Mouse (Mus musculus) midbrain, postnatal 0 days (tissue): Measurements from ENCODE around the gene Dnm3. TPM values are rescaled to one million over a fixed set of nuclear protein-coding genes. Genes with fewer than 3 reads are reported as not detected.

ENCODE experiments used
- ATAC-seq: fragments of 200-750 bp; cut with Nextera tagmentation; 2 replicates; pipeline ENCODE4 v1.8.0; 2017; ENCODE audit warnings: moderate number of reproducible peaks, mild to moderate bottlenecking, moderate TSS enrichment, moderate library complexity; ENCODE audit not compliant: low FRiP score
- DNase-seq: peaks from one replicate; pipeline ENCODE4 v3.0.0-alpha.2; 2015; ENCODE audit warnings: low spot score
- H3K27ac ChIP-seq: fragments of 300-500 bp; sonication (generic); 2 replicates; pipeline ENCODE4 v1.5.1; 2014; ENCODE audit warnings: low read depth, mild to moderate bottlenecking, low read length, mixed read lengths
- H3K27me3 ChIP-seq: fragments of 300-500 bp; sonication (generic); 2 replicates; pipeline ENCODE4 v1.6.1; 2014; ENCODE audit warnings: low read length, control low read depth, mixed read lengths; ENCODE audit not compliant: insufficient read depth
- H3K36me3 ChIP-seq: fragments of 300-500 bp; sonication (generic); 2 replicates; pipeline ENCODE4 v1.6.1; 2014; ENCODE audit warnings: low read length, control low read depth, mixed read lengths; ENCODE audit not compliant: insufficient read depth
- H3K4me1 ChIP-seq: fragments of 300-500 bp; sonication (generic); 2 replicates; pipeline ENCODE4 v1.6.1; 2014; ENCODE audit warnings: mild to moderate bottlenecking, control low read depth, antibody characterized with exemption, low read length, mixed read lengths; ENCODE audit not compliant: insufficient read depth
- H3K4me2 ChIP-seq: fragments of 300-500 bp; sonication (generic); 2 replicates; pipeline ENCODE4 v1.6.1; 2014; ENCODE audit warnings: low read depth, mild to moderate bottlenecking, low read length, mixed read lengths; ENCODE audit not compliant: poor library complexity, severe bottlenecking
- H3K4me3 ChIP-seq: fragments of 300-500 bp; sonication (generic); 2 replicates; pipeline ENCODE4 v1.5.1; 2014; ENCODE audit warnings: low read depth, mild to moderate bottlenecking, low read length, moderate library complexity
- H3K9ac ChIP-seq: fragments of 300-500 bp; sonication (generic); replicated peaks from 2 replicates; pipeline ENCODE4 v1.6.1; 2014; ENCODE audit warnings: mild to moderate bottlenecking, low read length, moderate library complexity, mixed read lengths; ENCODE audit not compliant: poor library complexity, severe bottlenecking
- H3K9me3 ChIP-seq: fragments of 300-500 bp; sonication (generic); 2 replicates; pipeline ENCODE4 v1.6.1; 2016; ENCODE audit warnings: low read length, control low read depth
- CTCF ChIP-seq: IDR thresholded peaks from 2 replicates; pipeline ENCODE4 v1.5.1; 2016; ENCODE audit warnings: antibody characterized with exemption, mild to moderate bottlenecking
- WGBS: fragments of 180-500 bp; shearing (Covaris S2); extraction: QIAGEN DNeasy Blood & Tissue Kit; methylation state at CpG from one replicate; pipeline ENCODE4 v1.1.7; 2014; 5-methylcytosine and 5-hydroxymethylcytosine counted together
- polyA plus RNA-seq: library from polyadenylated mRNA; unstranded; fragments of >200 nt; fragmentation: Nextera tagmentation; extraction: Ambion mirVana; gene quantifications from 2 replicates; pipeline ENCODE4 v1.2.1, GENCODE M21; 2015
- total RNA-seq: library from RNA; depleted of rRNA; stranded (reverse); fragments of >200 nt; gene quantifications from 2 replicates; pipeline ENCODE4 v1.2.3, GENCODE M21; 2014

Dnm3 gene
- total and polyA plus RNA-seq, 2 experiments from 2014 or later = 67.0 to 88.5 TPM

- H3K4me2 ChIP-seq = no peak overlapping the region
- no peak overlapping the region for H3K4me3 ChIP-seq
- ATAC-seq (no peak), DNase-seq (no peak)
- no peak overlapping the region for H3K9ac ChIP-seq
- no peaks in the 10 kb centered on the region; the same call in 1 of the 2 replicates for H3K36me3 ChIP-seq
- H3K4me1 ChIP-seq = no peaks in the 10 kb centered on the region
- H3K27me3 ChIP-seq = no peaks in the 10 kb centered on the region
- no peak for TF ChIP-seq CTCF
- 82% methylated on average over 5 of the region's 5 CpGs for WGBS
- H3K9me3 ChIP-seq = no peaks in the 10 kb centered on the region
- H3K27ac ChIP-seq = no peak overlapping the region
These were observed 121.4 kb downstream of the Dnm3 start for GRCm38 (mm10) chr1:162356481-162356880.

DNA sequence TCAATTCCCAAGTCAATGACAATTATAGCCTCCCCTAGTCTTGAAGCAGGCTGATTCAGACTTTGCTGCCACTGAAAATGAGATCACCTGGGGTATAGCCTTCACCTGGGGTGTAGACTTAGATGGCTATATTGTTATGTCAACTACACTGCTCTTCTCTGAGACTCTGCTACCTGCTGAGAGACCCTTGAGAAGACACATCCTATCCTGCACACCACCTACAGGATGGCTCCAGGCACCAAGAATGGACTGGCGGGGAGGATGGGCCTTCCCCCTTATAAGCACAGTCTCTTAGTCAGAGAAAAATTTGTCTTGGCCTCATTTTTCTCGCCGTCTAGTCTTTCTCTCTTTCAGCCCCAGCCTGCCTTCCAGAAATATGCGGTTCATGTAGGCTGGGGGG is 123.1 kb downstream of the Dnm3 start:
- ATAC-seq = no peak
- H3K9ac ChIP-seq = no peak overlapping the region
- no peak for DNase-seq
- no peak for TF ChIP-seq CTCF
- H3K9me3 ChIP-seq = no peaks in the 10 kb centered on the region
- no peak overlapping the region for H3K4me3 ChIP-seq
- no peaks in the 10 kb centered on the region for H3K27me3 ChIP-seq
- 79% methylated on average over 4 of the region's 4 CpGs for WGBS
- H3K4me1 ChIP-seq = no peaks in the 10 kb centered on the region
- H3K27ac ChIP-seq = no peak overlapping the region
- H3K4me2 ChIP-seq = no peak overlapping the region
- no peaks in the 10 kb centered on the region; the same call in 1 of the 2 replicates for H3K36me3 ChIP-seq

GRCm38 (mm10) chr1:162353831-162354230 is 124.0 kb downstream of the Dnm3 start:
- no peaks in the 10 kb centered on the region; the same call in 1 of the 2 replicates for H3K36me3 ChIP-seq
- no peak for TF ChIP-seq CTCF
- WGBS = 78% methylated on average over 4 of the region's 4 CpGs
- H3K4me1 ChIP-seq = no peaks in the 10 kb centered on the region
- no peaks in the 10 kb centered on the region for H3K27me3 ChIP-seq
- no peak overlapping the region for H3K9ac ChIP-seq
- DNase-seq (no peak), ATAC-seq (no peak)
- H3K9me3 ChIP-seq = no peaks in the 10 kb centered on the region
- H3K4me3 ChIP-seq = no peak overlapping the region
- H3K4me2 ChIP-seq = no peak overlapping the region
- H3K27ac ChIP-seq = no peak overlapping the region

DNA sequence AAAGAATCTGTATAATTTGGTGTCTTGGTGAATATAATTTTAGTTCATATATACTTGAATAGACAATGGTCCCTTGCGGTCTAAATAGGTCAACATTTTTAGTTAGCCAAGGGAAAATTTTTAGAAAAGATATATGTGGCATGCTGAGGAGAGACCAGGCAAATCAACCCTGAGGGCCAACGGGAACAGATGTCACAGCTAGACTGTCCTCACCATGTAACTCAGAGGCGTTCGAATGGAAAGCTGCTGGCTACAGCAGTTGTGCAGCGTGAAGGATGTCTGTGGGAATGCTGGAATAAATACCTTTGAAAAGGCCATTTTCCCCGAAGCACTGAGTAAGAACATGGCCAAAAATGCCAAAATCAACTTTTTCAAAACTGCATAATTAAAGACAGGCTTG is 128.5 kb downstream of the Dnm3 start:
- DNase-seq = peak; percentile 19
- Histone ChIP-seq H3K9ac (no peak overlapping the region), H3K9me3 (no peaks in the 10 kb centered on the region), H3K4me3 (no peak overlapping the region), H3K4me1 (no peaks in the 10 kb centered on the region), H3K36me3 (no peaks in the 10 kb centered on the region; the same call in 1 of the 2 replicates), H3K4me2 (no peak overlapping the region), H3K27me3 (no peaks in the 10 kb centered on the region), H3K27ac (no peak overlapping the region)
- 73% methylated on average over 6 of the region's 6 CpGs for WGBS
- no peak for ATAC-seq
- no peak for TF ChIP-seq CTCF

DNA sequence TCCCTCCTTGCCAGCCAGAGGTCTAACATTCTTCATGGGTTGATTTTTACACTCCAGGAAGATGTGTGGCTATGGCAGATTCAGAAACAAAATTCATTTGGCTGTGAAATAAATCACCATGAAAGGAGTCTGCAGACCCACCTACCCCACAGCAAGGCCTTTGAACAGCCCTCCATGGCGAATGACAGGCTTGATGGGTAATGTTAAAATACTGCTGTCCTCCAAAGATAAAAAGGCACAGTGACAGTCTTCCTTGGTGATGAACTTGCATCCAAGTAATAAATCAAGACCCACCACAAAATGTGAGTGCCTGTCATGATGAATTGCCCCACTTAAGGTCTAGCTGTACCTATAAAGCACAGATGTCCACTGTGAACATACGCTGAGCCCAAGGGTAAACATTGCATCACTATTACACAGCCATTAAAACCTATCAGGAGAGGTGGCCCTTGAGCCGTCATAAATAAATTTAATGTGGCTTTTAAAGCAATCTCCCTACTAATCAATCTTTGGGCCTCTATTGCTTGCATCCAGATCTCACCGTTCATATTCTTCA is 131.3 kb downstream of the Dnm3 start:
- Histone ChIP-seq H3K27me3 (no peaks in the 10 kb centered on the region), H3K27ac (no peak overlapping the region), H3K4me3 (no peak overlapping the region), H3K9me3 (no peaks in the 10 kb centered on the region), H3K4me2 (no peak overlapping the region), H3K4me1 (no peaks in the 10 kb centered on the region), H3K36me3 (no peaks in the 10 kb centered on the region), H3K9ac (no peak overlapping the region)
- DNase-seq (no peak), ATAC-seq (no peak)
- WGBS = 89% methylated on average over 4 of the region's 4 CpGs
- TF ChIP-seq CTCF = no peak

GRCm38 (mm10) chr1:162337170-162337569 is 140.7 kb downstream of the Dnm3 start:
- H3K4me3 ChIP-seq = no peak overlapping the region
- no peak overlapping the region for H3K27ac ChIP-seq
- H3K9ac ChIP-seq = no peak overlapping the region
- no peaks in the 10 kb centered on the region for H3K4me1 ChIP-seq
- H3K27me3 ChIP-seq = no peaks in the 10 kb centered on the region
- ATAC-seq (no peak), DNase-seq (no peak)
- H3K4me2 ChIP-seq = no peak overlapping the region
- no peaks in the 10 kb centered on the region for H3K36me3 ChIP-seq
- TF ChIP-seq CTCF = no peak
- no peaks in the 10 kb centered on the region for H3K9me3 ChIP-seq
- 88% methylated on average over 1 of the region's 1 CpGs for WGBS
